Mouse (Mus musculus) right cerebral cortex, postnatal 25 days (tissue): ENCODE data around the gene Arrdc5.
"Not testable (repeated sequence)": the region's sequence is repeated elsewhere in the genome, so short reads cannot be mapped to it uniquely, and the experiment has no call there.

Experiments used
- DNase-seq: peaks from one replicate; pipeline ENCODE4 v3.0.0; 2022

Arrdc5 gene

GRCm38 (mm10) chr17:56276643-56277566, 23.2 kb downstream of the Arrdc5 start, which contains the start of gene Ticam1:
Ticam1 (minus strand) TSS chr17:56276786.
- peak; percentile 72 for DNase-seq

GRCm38 (mm10) chr17:56275842-56276480, 24.1 kb downstream of the Arrdc5 start:
- no peak for DNase-seq

- DNase-seq, result no peak
These were observed 26.1 kb downstream of the Arrdc5 start for GRCm38 (mm10) chr17:56273986-56274385.

- DNase-seq, result no peak
These were observed 26.6 kb downstream of the Arrdc5 start for GRCm38 (mm10) chr17:56273482-56273881.

- DNase-seq, result no peak
These were observed 27.4 kb downstream of the Arrdc5 start for GRCm38 (mm10) chr17:56272644-56273043.

- no peak for DNase-seq
These were observed 28.4 kb downstream of the Arrdc5 start for GRCm38 (mm10) chr17:56271609-56272253.

GRCm38 (mm10) chr17:56269741-56270140, 30.3 kb downstream of the Arrdc5 start:
- DNase-seq, result no peak

- peak; percentile 40 for DNase-seq
These were observed 30.9 kb downstream of the Arrdc5 start for GRCm38 (mm10) chr17:56269153-56269630.

- DNase-seq, result peak; percentile 67
These were observed 33.8 kb downstream of the Arrdc5 start for GRCm38 (mm10) chr17:56266271-56266670.

- no peak for DNase-seq
These were observed 34.2 kb downstream of the Arrdc5 start for GRCm38 (mm10) chr17:56265869-56266268.

- no peak for DNase-seq
These were observed 35.1 kb downstream of the Arrdc5 start for GRCm38 (mm10) chr17:56265011-56265410.

GRCm38 (mm10) chr17:56264020-56264419, 36.1 kb downstream of the Arrdc5 start:
- peak; percentile 65 for DNase-seq

- DNase-seq, result no peak
These were observed 37.4 kb downstream of the Arrdc5 start for GRCm38 (mm10) chr17:56262645-56263094.

GRCm38 (mm10) chr17:56261166-56261565, 38.9 kb downstream of the Arrdc5 start:
- no peak for DNase-seq

GRCm38 (mm10) chr17:56259301-56260037, 40.6 kb downstream of the Arrdc5 start:
- no peak for DNase-seq

GRCm38 (mm10) chr17:56258812-56259211, 41.3 kb downstream of the Arrdc5 start:
- not testable (repeated sequence) for DNase-seq

- DNase-seq, result not testable (repeated sequence)
These were observed 41.8 kb downstream of the Arrdc5 start for GRCm38 (mm10) chr17:56258269-56258668.

- DNase-seq, result peak; percentile 42
These were observed 42.7 kb downstream of the Arrdc5 start for GRCm38 (mm10) chr17:56257181-56257894.

GRCm38 (mm10) chr17:56256239-56256881, 43.7 kb downstream of the Arrdc5 start, which contains the start of gene Fem1a:
Fem1a (plus strand) TSS chr17:56256810.
- peak; percentile 94 for DNase-seq

GRCm38 (mm10) chr17:56255863-56256238, 44.2 kb downstream of the Arrdc5 start:
- DNase-seq, result peak; percentile 99

GRCm38 (mm10) chr17:56255429-56255828, 44.7 kb downstream of the Arrdc5 start:
- DNase-seq, result no peak
